Mouse (Mus musculus): Measurements from ENCODE around the gene 3110009E18Rik. TPM values are rescaled to one million over a fixed set of nuclear protein-coding genes. Genes with fewer than 3 reads are reported as not detected.

The 3110009E18Rik gene
- polyA plus RNA-seq, 1 experiment from 2014 or later, result 11.9 TPM

- Histone ChIP-seq H3K9me3 (replicated peaks; ENCODE audit: control insufficient read depth, low read length) (no peaks in the 10 kb centered on the region), H3K4me3 (replicated peaks; ENCODE audit: low read length) (no peak overlapping the region), H3K9ac (ENCODE audit: low read length) (no peak overlapping the region), H3K27ac (ENCODE audit: low read length) (no peak overlapping the region), H3K36me3 (ENCODE audit: control insufficient read depth, insufficient read depth, low read length) (no peaks in the 10 kb centered on the region), H3K27me3 (ENCODE audit: control insufficient read depth, insufficient read depth, low read length) (no peaks in the 10 kb centered on the region), H3K4me2 (ENCODE audit: low read depth, low read length) (no peak overlapping the region), H3K4me1 (ENCODE audit: control insufficient read depth, insufficient read depth, low read length) (no peaks in the 10 kb centered on the region)
- ATAC-seq (ENCODE audit: insufficient read depth, low FRiP score), result no peak
- WGBS, result 82% methylated on average over 11 of the region's 11 CpGs
Measured at GRCm38 (mm10) chr1:120208502-120209230, 87.7 kb downstream of the 3110009E18Rik start.

- no peak overlapping the region for H3K9ac ChIP-seq (ENCODE audit: low read length)
- ATAC-seq (ENCODE audit: insufficient read depth, low FRiP score), result no peak
Measured at GRCm38 (mm10) chr1:120220841-120221240, 99.9 kb downstream of the 3110009E18Rik start.

GRCm38 (mm10) chr1:120221285-120221684, 100.3 kb downstream of the 3110009E18Rik start:
- no peaks in the 10 kb centered on the region for H3K9me3 ChIP-seq (replicated peaks; ENCODE audit: control insufficient read depth, low read length)
- peaks cover 11% of the 10 kb centered on the region for H3K4me1 ChIP-seq (ENCODE audit: control insufficient read depth, insufficient read depth, low read length)
- no peaks in the 10 kb centered on the region for H3K27me3 ChIP-seq (ENCODE audit: control insufficient read depth, insufficient read depth, low read length)
- H3K9ac ChIP-seq (ENCODE audit: low read length), result no peak overlapping the region
- no peak overlapping the region for H3K27ac ChIP-seq (ENCODE audit: low read length)
- no peaks in the 10 kb centered on the region for H3K36me3 ChIP-seq (ENCODE audit: control insufficient read depth, insufficient read depth, low read length)
- no peak overlapping the region for H3K4me2 ChIP-seq (ENCODE audit: low read depth, low read length)
- no peak for ATAC-seq (ENCODE audit: insufficient read depth, low FRiP score)
- no peak overlapping the region for H3K4me3 ChIP-seq (replicated peaks; ENCODE audit: low read length)
- WGBS, result 44% methylated on average over 2 of the region's 2 CpGs

More at GRCm38 (mm10) chr1:120220841-120221240, 99.9 kb downstream of the 3110009E18Rik start:
- no peaks in the 10 kb centered on the region for H3K9me3 ChIP-seq (replicated peaks; ENCODE audit: control insufficient read depth, low read length)
- no peak overlapping the region for H3K4me2 ChIP-seq (ENCODE audit: low read depth, low read length)
- no peaks in the 10 kb centered on the region for H3K36me3 ChIP-seq (ENCODE audit: control insufficient read depth, insufficient read depth, low read length)
- no peaks in the 10 kb centered on the region for H3K27me3 ChIP-seq (ENCODE audit: control insufficient read depth, insufficient read depth, low read length)
- H3K4me1 ChIP-seq (ENCODE audit: control insufficient read depth, insufficient read depth, low read length), result peaks cover 11% of the 10 kb centered on the region
- no peak overlapping the region for H3K4me3 ChIP-seq (replicated peaks; ENCODE audit: low read length)
- 54% methylated on average over 6 of the region's 6 CpGs for WGBS
- no peak overlapping the region for H3K27ac ChIP-seq (ENCODE audit: low read length)

- Histone ChIP-seq H3K36me3 (ENCODE audit: control insufficient read depth, insufficient read depth, low read length) (no peaks in the 10 kb centered on the region), H3K27me3 (ENCODE audit: control insufficient read depth, insufficient read depth, low read length) (no peaks in the 10 kb centered on the region), H3K27ac (ENCODE audit: low read length) (no peak overlapping the region), H3K4me2 (ENCODE audit: low read depth, low read length) (no peak overlapping the region), H3K9me3 (replicated peaks; ENCODE audit: control insufficient read depth, low read length) (no peaks in the 10 kb centered on the region), H3K4me3 (replicated peaks; ENCODE audit: low read length) (no peak overlapping the region), H3K4me1 (ENCODE audit: control insufficient read depth, insufficient read depth, low read length) (peaks cover 11% of the 10 kb centered on the region), H3K9ac (ENCODE audit: low read length) (no peak overlapping the region)
- 0 out of 2 replicates have a peak, but pooled peaks have one; percentile 17 for ATAC-seq (ENCODE audit: insufficient read depth, low FRiP score)
- WGBS, result 56% methylated on average over 4 of the region's 4 CpGs
Measured at GRCm38 (mm10) chr1:120223613-120224012, 102.6 kb downstream of the 3110009E18Rik start.

- Histone ChIP-seq H3K4me2 (ENCODE audit: low read depth, low read length) (no peak overlapping the region), H3K4me1 (ENCODE audit: control insufficient read depth, insufficient read depth, low read length) (no peaks in the 10 kb centered on the region), H3K27ac (ENCODE audit: low read length) (no peak overlapping the region), H3K9me3 (replicated peaks; ENCODE audit: control insufficient read depth, low read length) (no peaks in the 10 kb centered on the region), H3K9ac (ENCODE audit: low read length) (no peak overlapping the region), H3K27me3 (ENCODE audit: control insufficient read depth, insufficient read depth, low read length) (no peaks in the 10 kb centered on the region), H3K36me3 (ENCODE audit: control insufficient read depth, insufficient read depth, low read length) (no peaks in the 10 kb centered on the region), H3K4me3 (replicated peaks; ENCODE audit: low read length) (no peak overlapping the region)
- WGBS, result 79% methylated on average over 10 of the region's 10 CpGs
- ATAC-seq (ENCODE audit: insufficient read depth, low FRiP score), result no peak
Measured at GRCm38 (mm10) chr1:120229723-120230471, 108.9 kb downstream of the 3110009E18Rik start.

GRCm38 (mm10) chr1:120231334-120231733, 110.3 kb downstream of the 3110009E18Rik start:
- Histone ChIP-seq H3K9ac (ENCODE audit: low read length) (no peak overlapping the region), H3K36me3 (ENCODE audit: control insufficient read depth, insufficient read depth, low read length) (no peaks in the 10 kb centered on the region), H3K4me1 (ENCODE audit: control insufficient read depth, insufficient read depth, low read length) (no peaks in the 10 kb centered on the region), H3K27me3 (ENCODE audit: control insufficient read depth, insufficient read depth, low read length) (no peaks in the 10 kb centered on the region), H3K9me3 (replicated peaks; ENCODE audit: control insufficient read depth, low read length) (no peaks in the 10 kb centered on the region), H3K4me2 (ENCODE audit: low read depth, low read length) (no peak overlapping the region), H3K4me3 (replicated peaks; ENCODE audit: low read length) (no peak overlapping the region), H3K27ac (ENCODE audit: low read length) (no peak overlapping the region)
- WGBS, result 32% methylated on average over 6 of the region's 6 CpGs
- ATAC-seq (ENCODE audit: insufficient read depth, low FRiP score), result no peak

- Histone ChIP-seq H3K9ac (ENCODE audit: low read length) (no peak overlapping the region), H3K36me3 (ENCODE audit: control insufficient read depth, insufficient read depth, low read length) (no peaks in the 10 kb centered on the region), H3K4me2 (ENCODE audit: low read depth, low read length) (no peak overlapping the region), H3K4me1 (ENCODE audit: control insufficient read depth, insufficient read depth, low read length) (no peaks in the 10 kb centered on the region), H3K4me3 (replicated peaks; ENCODE audit: low read length) (no peak overlapping the region), H3K27ac (ENCODE audit: low read length) (no peak overlapping the region), H3K27me3 (ENCODE audit: control insufficient read depth, insufficient read depth, low read length) (no peaks in the 10 kb centered on the region), H3K9me3 (replicated peaks; ENCODE audit: control insufficient read depth, low read length) (no peaks in the 10 kb centered on the region)
- 55% methylated on average over 6 of the region's 6 CpGs for WGBS
- no peak for ATAC-seq (ENCODE audit: insufficient read depth, low FRiP score)
Measured at GRCm38 (mm10) chr1:120232170-120232569, 111.2 kb downstream of the 3110009E18Rik start.

- ATAC-seq (ENCODE audit: insufficient read depth, low FRiP score), result no peak
- Histone ChIP-seq H3K4me1 (ENCODE audit: control insufficient read depth, insufficient read depth, low read length) (no peaks in the 10 kb centered on the region), H3K36me3 (ENCODE audit: control insufficient read depth, insufficient read depth, low read length) (no peaks in the 10 kb centered on the region), H3K27me3 (ENCODE audit: control insufficient read depth, insufficient read depth, low read length) (no peaks in the 10 kb centered on the region), H3K9ac (ENCODE audit: low read length) (no peak overlapping the region), H3K9me3 (replicated peaks; ENCODE audit: control insufficient read depth, low read length) (no peaks in the 10 kb centered on the region), H3K27ac (ENCODE audit: low read length) (no peak overlapping the region), H3K4me3 (replicated peaks; ENCODE audit: low read length) (no peak overlapping the region), H3K4me2 (ENCODE audit: low read depth, low read length) (no peak overlapping the region)
- 83% methylated on average over 6 of the region's 6 CpGs for WGBS
Measured at GRCm38 (mm10) chr1:120235631-120236215, 114.7 kb downstream of the 3110009E18Rik start.

GRCm38 (mm10) chr1:120236424-120236823, 115.4 kb downstream of the 3110009E18Rik start:
- peak; percentile 25; the same call in 1 of the 2 replicates for ATAC-seq (ENCODE audit: insufficient read depth, low FRiP score)
- H3K36me3 ChIP-seq (ENCODE audit: control insufficient read depth, insufficient read depth, low read length), result no peaks in the 10 kb centered on the region
- 69% methylated on average over 14 of the region's 14 CpGs for WGBS
- H3K9me3 ChIP-seq (replicated peaks; ENCODE audit: control insufficient read depth, low read length), result no peaks in the 10 kb centered on the region
- no peak overlapping the region for H3K27ac ChIP-seq (ENCODE audit: low read length)
- no peaks in the 10 kb centered on the region for H3K4me1 ChIP-seq (ENCODE audit: control insufficient read depth, insufficient read depth, low read length)
- H3K4me2 ChIP-seq (ENCODE audit: low read depth, low read length), result no peak overlapping the region
- no peaks in the 10 kb centered on the region for H3K27me3 ChIP-seq (ENCODE audit: control insufficient read depth, insufficient read depth, low read length)
- no peak overlapping the region for H3K4me3 ChIP-seq (replicated peaks; ENCODE audit: low read length)
- no peak overlapping the region for H3K9ac ChIP-seq (ENCODE audit: low read length)
